Mouse (Mus musculus): ENCODE data around the gene Brpf3. TPM values are rescaled to one million over a fixed set of nuclear protein-coding genes. Genes with fewer than 3 reads are reported as not detected.

Brpf3 gene
- total and polyA plus RNA-seq, 3 experiments = 0.40 to 12.1 (median 1.5) TPM

GRCm38 (mm10) chr17:28816875-28817811, 16.3 kb downstream of the Brpf3 start:
- dilution Hi-C loops (cut with MboI; ENCODE audit: extremely low pct_ligation_motif_present, extremely low pct_unique_long_range_greater_than_20kb, low sequenced_read_pairs) (no loop called here), in situ Hi-C loops (cut with MboI; ENCODE audit: low pct_ligation_motif_present, low pct_unique_long_range_greater_than_20kb, low sequenced_read_pairs) (no loop called here)
- Histone ChIP-seq H3K4me2 (ENCODE audit: insufficient read depth, low read depth, poor library complexity, severe bottlenecking) (no peak overlapping the region), H3K4me3 (replicated peaks in 1 of 3; ENCODE audit: low read depth in 2 of 3, low read length in 2 of 3, poor library complexity in 1 of 3) (no peak overlapping the region), H3K79me2 (replicated peaks; ENCODE audit: control insufficient read depth, extremely low read depth, insufficient read depth, poor library complexity, severe bottlenecking) (no peaks in the 10 kb centered on the region), H3K27me3 (replicated peaks) (no peaks in the 10 kb centered on the region), H3K27ac (ENCODE audit: insufficient read depth, low read depth) (no peak overlapping the region), H3K36me3 (replicated peaks in 1 of 2; ENCODE audit: control insufficient read depth in 1 of 2, insufficient read depth in 1 of 2, low read length in 1 of 2) (peaks cover 40 to 82% of the 10 kb centered on the region in 2 experiments), H3K9ac (ENCODE audit: insufficient read depth, low read depth) (no peak overlapping the region), H3K4me1 (ENCODE audit: control insufficient read depth in 1 of 2, insufficient read depth in 2 of 2) (0 out of 4 replicates have a peak, but pooled peaks cover 0 to 2% of the 10 kb centered on the region in 2 experiments), H3K9me3 (replicated peaks; ENCODE audit: low read length) (no peaks in the 10 kb centered on the region)
- no peak for TF ChIP-seq ETS1 (conservative IDR thresholded peaks at IDR 0.05; ENCODE audit: low read depth, low read length)
- no peak for TF ChIP-seq MAX (IDR thresholded peaks at IDR 0.05; ENCODE audit: low read length)
- TF ChIP-seq SMC3 (IDR thresholded peaks at IDR 0.05; ENCODE audit: low read depth, low read length) = no peak
- no peak for TF ChIP-seq NRF1 (IDR thresholded peaks at IDR 0.05; ENCODE audit: low read depth, low read length)
- DNase-seq (ENCODE audit: extremely low read depth) = no peak

DNA sequence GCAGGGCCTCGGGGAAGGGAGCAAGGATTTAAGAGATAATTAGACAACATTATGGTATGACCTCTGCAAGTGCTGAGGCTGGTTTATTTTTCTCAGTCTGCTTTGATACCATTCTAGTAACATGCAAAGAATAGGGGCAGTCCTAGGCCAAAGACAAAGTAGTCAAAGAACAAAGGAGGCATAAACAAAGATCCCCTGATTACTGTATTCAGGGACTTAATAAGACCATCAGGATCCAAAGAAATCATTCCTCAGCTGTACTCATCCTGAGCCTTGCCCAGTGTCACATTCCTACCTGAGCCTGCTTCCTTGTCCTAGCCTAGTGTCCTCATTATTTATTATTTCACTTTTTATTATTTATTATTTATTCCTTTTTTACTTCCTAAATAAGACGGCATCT, 19.3 kb downstream of the Brpf3 start:
- H3K79me2 ChIP-seq (replicated peaks; ENCODE audit: control insufficient read depth, extremely low read depth, insufficient read depth, poor library complexity, severe bottlenecking) = no peaks in the 10 kb centered on the region
- H3K4me3 ChIP-seq (replicated peaks in 1 of 3; ENCODE audit: low read depth in 2 of 3, low read length in 2 of 3, poor library complexity in 1 of 3) = no peak overlapping the region
- DNase-seq (ENCODE audit: extremely low read depth) = no peak
- peaks cover 52 to 92% of the 10 kb centered on the region in 2 experiments for H3K36me3 ChIP-seq (replicated peaks in 1 of 2; ENCODE audit: control insufficient read depth in 1 of 2, insufficient read depth in 1 of 2, low read length in 1 of 2)
- no peak overlapping the region for H3K4me2 ChIP-seq (ENCODE audit: insufficient read depth, low read depth, poor library complexity, severe bottlenecking)
- dilution Hi-C loops (cut with MboI; ENCODE audit: extremely low pct_ligation_motif_present, extremely low pct_unique_long_range_greater_than_20kb, low sequenced_read_pairs) (no loop called here), in situ Hi-C loops (cut with MboI; ENCODE audit: low pct_ligation_motif_present, low pct_unique_long_range_greater_than_20kb, low sequenced_read_pairs) (no loop called here)
- TF ChIP-seq RCOR1 (conservative IDR thresholded peaks at IDR 0.05; ENCODE audit: low read depth, low read length) (no peak), POLR2AphosphoS2 (IDR thresholded peaks at IDR 0.05; ENCODE audit: low read depth, low read length) (no peak), MYC (IDR thresholded peaks at IDR 0.05; ENCODE audit: low read depth, low read length) (no peak), ETS1 (conservative IDR thresholded peaks at IDR 0.05; ENCODE audit: low read depth, low read length) (no peak), SIN3A (IDR thresholded peaks at IDR 0.05; ENCODE audit: low read length) (no peak)
- H3K9ac ChIP-seq (ENCODE audit: insufficient read depth, low read depth) = no peak overlapping the region
- H3K4me1 ChIP-seq (ENCODE audit: control insufficient read depth in 1 of 2, insufficient read depth in 2 of 2) = 0 out of 4 replicates have a peak, but pooled peaks cover 0 to 2% of the 10 kb centered on the region in 2 experiments
- H3K9me3 ChIP-seq (replicated peaks; ENCODE audit: low read length) = no peaks in the 10 kb centered on the region
- no peaks in the 10 kb centered on the region for H3K27me3 ChIP-seq (replicated peaks)
- H3K27ac ChIP-seq (ENCODE audit: insufficient read depth, low read depth) = no peak overlapping the region

DNA sequence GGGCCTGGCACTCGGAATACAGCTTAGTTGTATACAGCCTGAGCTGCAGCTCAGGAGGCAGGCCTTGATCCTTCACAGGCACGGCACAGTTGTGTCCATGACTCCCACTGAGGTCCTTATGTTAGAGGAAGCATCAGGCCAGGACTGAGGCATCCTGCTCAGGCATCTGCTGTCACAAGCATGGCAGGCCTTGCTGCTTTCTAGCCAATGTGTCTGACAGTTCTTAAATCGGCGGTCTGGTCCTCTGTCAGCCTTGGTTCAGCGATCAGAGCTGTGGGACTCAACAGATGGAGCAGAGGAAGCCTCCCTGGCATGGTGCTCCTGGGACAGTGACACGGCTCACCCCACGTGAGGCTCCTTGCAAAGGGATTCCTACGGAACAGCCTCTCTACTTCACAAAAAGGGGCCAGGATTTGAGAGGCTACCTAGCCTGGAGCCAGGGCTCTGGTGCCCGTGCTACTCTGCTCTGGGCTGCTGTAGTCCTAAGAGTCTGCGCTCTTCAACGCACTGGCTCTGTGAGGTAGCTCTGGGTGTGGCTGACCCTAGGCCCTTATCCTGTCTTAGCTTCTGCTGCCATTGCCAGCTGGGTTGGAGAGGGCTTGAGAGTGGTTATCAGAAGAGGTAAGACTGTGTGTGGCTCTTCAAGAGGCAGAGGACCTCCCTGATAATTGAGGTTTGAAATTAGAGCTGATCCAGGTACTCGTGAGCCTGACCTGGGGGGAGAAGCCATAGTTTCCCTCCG, 22.3 kb downstream of the Brpf3 start:
- dilution Hi-C loops (cut with MboI; ENCODE audit: extremely low pct_ligation_motif_present, extremely low pct_unique_long_range_greater_than_20kb, low sequenced_read_pairs) (no loop called here), in situ Hi-C loops (cut with MboI; ENCODE audit: low pct_ligation_motif_present, low pct_unique_long_range_greater_than_20kb, low sequenced_read_pairs) (no loop called here)
- Histone ChIP-seq H3K4me1 (ENCODE audit: control insufficient read depth in 1 of 2, insufficient read depth in 2 of 2) (peaks cover 5 to 19% of the 10 kb centered on the region in 2 experiments), H3K27me3 (replicated peaks) (no peaks in the 10 kb centered on the region), H3K9ac (ENCODE audit: insufficient read depth, low read depth) (no peak overlapping the region), H3K36me3 (replicated peaks in 1 of 2; ENCODE audit: control insufficient read depth in 1 of 2, insufficient read depth in 1 of 2, low read length in 1 of 2) (peaks cover 50 to 89% of the 10 kb centered on the region in 2 experiments), H3K4me3 (replicated peaks in 1 of 3; ENCODE audit: low read depth in 2 of 3, low read length in 2 of 3, poor library complexity in 1 of 3) (no peak overlapping the region), H3K79me2 (replicated peaks; ENCODE audit: control insufficient read depth, extremely low read depth, insufficient read depth, poor library complexity, severe bottlenecking) (no peaks in the 10 kb centered on the region), H3K9me3 (replicated peaks; ENCODE audit: low read length) (no peaks in the 10 kb centered on the region), H3K27ac (ENCODE audit: insufficient read depth, low read depth) (no peak overlapping the region), H3K4me2 (ENCODE audit: insufficient read depth, low read depth, poor library complexity, severe bottlenecking) (no peak overlapping the region)
- DNase-seq (ENCODE audit: extremely low read depth) = no peak
- no peak for TF ChIP-seq ETS1 (conservative IDR thresholded peaks at IDR 0.05; ENCODE audit: low read depth, low read length)
- no peak for TF ChIP-seq CTCF (conservative IDR thresholded peaks at IDR 0.05 in 1 of 2, IDR thresholded peaks at IDR 0.05 in 1 of 2; ENCODE audit: low read depth in 2 of 2, low read length in 2 of 2)
- no peak for TF ChIP-seq NRF1 (IDR thresholded peaks at IDR 0.05; ENCODE audit: low read depth, low read length)
- no peak for TF ChIP-seq TCF12 (IDR thresholded peaks at IDR 0.05; ENCODE audit: low read depth, low read length)
- TF ChIP-seq UBTF (IDR thresholded peaks at IDR 0.05; ENCODE audit: low read depth, low read length) = no peak
- no peak for TF ChIP-seq IRF4 (IDR thresholded peaks at IDR 0.05; ENCODE audit: low read depth, low read length)
- no peak for TF ChIP-seq ZNF384 (IDR thresholded peaks at IDR 0.05; ENCODE audit: low read depth, low read length)
- no peak for TF ChIP-seq MAX (IDR thresholded peaks at IDR 0.05; ENCODE audit: low read length)
- TF ChIP-seq POLR2A (IDR thresholded peaks at IDR 0.05; ENCODE audit: low read depth, low read length) = no peak
- no peak for TF ChIP-seq RAD21 (IDR thresholded peaks at IDR 0.05; ENCODE audit: low read depth, low read length)
- TF ChIP-seq KAT2A (IDR thresholded peaks at IDR 0.05; ENCODE audit: insufficient replicate concordance, low read length) = no peak
- no peak for TF ChIP-seq JUND (conservative IDR thresholded peaks at IDR 0.05; ENCODE audit: low read depth, low read length)
- no peak for TF ChIP-seq NELFE (IDR thresholded peaks at IDR 0.05; ENCODE audit: low read depth, low read length)
- no peak for TF ChIP-seq MAFK (IDR thresholded peaks at IDR 0.05; ENCODE audit: insufficient replicate concordance, low read length)
- no peak for TF ChIP-seq RCOR1 (conservative IDR thresholded peaks at IDR 0.05; ENCODE audit: low read depth, low read length)
- no peak for TF ChIP-seq ZKSCAN1 (IDR thresholded peaks at IDR 0.05; ENCODE audit: borderline replicate concordance, low read depth, low read length)
